Mouse (Mus musculus) spleen, adult 2 months (tissue): ENCODE results near the gene Pif1. TPM values are rescaled to one million over a fixed set of nuclear protein-coding genes. Genes with fewer than 3 reads are reported as not detected.
A peak's percentile ranks its signal among the peaks of the same experiment; 100 is the strongest.

Experiments used
- DNase-seq, 2 experiments: peaks; one replicate each; pipeline versions ENCODE4 v3.0.0 to v3.0.0-alpha.2; 2012 to 2021; ENCODE audit warnings: low spot score in 2 of 2, low read depth in 1 of 2
- H3K27ac ChIP-seq: fragments of 200-500 bp; 2 replicates; pipeline ENCODE4 v1.5.1; 2012; ENCODE audit warnings: low read length, inconsistent platforms; ENCODE audit not compliant: insufficient read depth
- H3K27me3 ChIP-seq: fragments of 200-500 bp; 2 replicates; pipeline ENCODE4 v1.6.1; 2012; ENCODE audit warnings: mild to moderate bottlenecking, moderate library complexity, low read length, inconsistent platforms; ENCODE audit not compliant: control insufficient read depth, insufficient read depth
- H3K36me3 ChIP-seq: fragments of 200-500 bp; 2 replicates; pipeline ENCODE4 v1.6.1; 2012; ENCODE audit warnings: mild to moderate bottlenecking, low read length, inconsistent platforms; ENCODE audit not compliant: control insufficient read depth, insufficient read depth
- H3K4me1 ChIP-seq: fragments of 200-500 bp; 2 replicates; pipeline ENCODE4 v1.6.1; 2011; ENCODE audit warnings: inconsistent platforms; ENCODE audit not compliant: control insufficient read depth, insufficient read depth, insufficient read length
- H3K4me3 ChIP-seq: fragments of 200-500 bp; 2 replicates; pipeline ENCODE4 v1.5.1; 2011; ENCODE audit warnings: mild to moderate bottlenecking, inconsistent platforms; ENCODE audit not compliant: insufficient read depth, insufficient read length; ENCODE audit errors: extremely low read depth
- CTCF ChIP-seq: fragments of 200-500 bp; IDR thresholded peaks from 2 replicates; pipeline ENCODE4 v1.5.1; 2011; ENCODE audit warnings: mild to moderate bottlenecking, inconsistent platforms; ENCODE audit not compliant: insufficient read depth, insufficient read length, insufficient replicate concordance; ENCODE audit errors: extremely low read depth
- POLR2A ChIP-seq: fragments of 200-500 bp; IDR thresholded peaks from 2 replicates; pipeline ENCODE4 v1.6.1; 2011; ENCODE audit warnings: low read depth, low read length, inconsistent platforms
- WGBS: fragments of 180-500 bp; shearing (Covaris S2); methylation state at CpG from one replicate; pipeline ENCODE4 v1.1.7; 2018; 5-methylcytosine and 5-hydroxymethylcytosine counted together
- polyA plus RNA-seq: library from polyadenylated mRNA; depleted of rRNA; stranded (reverse); fragments of >200 nt; gene quantifications from 2 replicates; pipeline ENCODE4 v1.2.3, GENCODE M21; 2012

The Pif1 gene
- polyA plus RNA-seq, 1 experiment, result 4.3 TPM

GRCm38 (mm10) chr9:65546413-65546695, 40.6 kb upstream of the Pif1 start:
- no peak for DNase-seq
- Histone ChIP-seq H3K27me3 (no peaks in the 10 kb centered on the region), H3K27ac (peak overlapping the region; percentile 66), H3K4me3 (no peak overlapping the region), H3K4me1 (peaks cover 53% of the 10 kb centered on the region), H3K36me3 (no peaks in the 10 kb centered on the region)
- WGBS, result 53% methylated on average over 4 of the region's 4 CpGs
- TF ChIP-seq CTCF (no peak), POLR2A (no peak)

GRCm38 (mm10) chr9:65547111-65547510, 39.8 kb upstream of the Pif1 start:
- no peak for DNase-seq
- Histone ChIP-seq H3K4me1 (peaks cover 53% of the 10 kb centered on the region), H3K27ac (peak overlapping the region; percentile 66), H3K27me3 (no peaks in the 10 kb centered on the region), H3K4me3 (no peak overlapping the region), H3K36me3 (no peaks in the 10 kb centered on the region)
- TF ChIP-seq POLR2A, result no peak
- TF ChIP-seq CTCF, result no peak
- WGBS, result 90% methylated on average over 5 of the region's 5 CpGs

GRCm38 (mm10) chr9:65547844-65548243, 39.1 kb upstream of the Pif1 start:
- Histone ChIP-seq H3K36me3 (no peaks in the 10 kb centered on the region), H3K27ac (peak overlapping the region; percentile 24), H3K27me3 (no peaks in the 10 kb centered on the region), H3K4me3 (no peak overlapping the region), H3K4me1 (peaks cover 53% of the 10 kb centered on the region; the same call in 1 of the 2 replicates)
- no peak for TF ChIP-seq POLR2A
- TF ChIP-seq CTCF, result no peak
- DNase-seq, result no peak
- 27% methylated on average over 4 of the region's 4 CpGs for WGBS

- 86% methylated on average over 8 of the region's 8 CpGs for WGBS
- DNase-seq, result no peak
- Histone ChIP-seq H3K36me3 (no peaks in the 10 kb centered on the region), H3K27ac (peak overlapping the region; percentile 22; the same call in 1 of the 2 replicates), H3K27me3 (no peaks in the 10 kb centered on the region), H3K4me1 (peaks cover 53% of the 10 kb centered on the region; the same call in 1 of the 2 replicates), H3K4me3 (no peak overlapping the region)
- TF ChIP-seq POLR2A, result no peak
- no peak for TF ChIP-seq CTCF
Measured at GRCm38 (mm10) chr9:65548311-65548710, 38.6 kb upstream of the Pif1 start.

GRCm38 (mm10) chr9:65549139-65549538, 37.8 kb upstream of the Pif1 start:
- Histone ChIP-seq H3K36me3 (0 out of 2 replicates have a peak, but pooled peaks cover under 1% of the 10 kb centered on the region), H3K4me1 (peaks cover 50% of the 10 kb centered on the region; the same call in 1 of the 2 replicates), H3K27ac (peak overlapping the region; percentile 0; the same call in 1 of the 2 replicates), H3K27me3 (no peaks in the 10 kb centered on the region), H3K4me3 (no peak overlapping the region)
- WGBS, result 80% methylated on average over 3 of the region's 3 CpGs
- no peak for TF ChIP-seq CTCF
- no peak for TF ChIP-seq POLR2A
- DNase-seq, result no peak

- H3K4me1 ChIP-seq, result peaks cover 50% of the 10 kb centered on the region; the same call in 1 of the 2 replicates
- H3K27me3 ChIP-seq, result no peaks in the 10 kb centered on the region
- H3K36me3 ChIP-seq, result peaks cover 4% of the 10 kb centered on the region
- DNase-seq, result no peak
- H3K4me3 ChIP-seq, result no peak overlapping the region
- 39% methylated on average over 5 of the region's 5 CpGs for WGBS
- TF ChIP-seq CTCF, result no peak
- TF ChIP-seq POLR2A, result no peak
- H3K27ac ChIP-seq, result peak overlapping the region; percentile 93
Measured at GRCm38 (mm10) chr9:65549643-65550042, 37.3 kb upstream of the Pif1 start.

- no peak for DNase-seq
- H3K36me3 ChIP-seq, result peaks cover 10% of the 10 kb centered on the region
- H3K27me3 ChIP-seq, result no peaks in the 10 kb centered on the region
- H3K4me3 ChIP-seq, result no peak overlapping the region
- WGBS, result 22% methylated on average over 7 of the region's 7 CpGs
- peak overlapping the region; percentile 93 for H3K27ac ChIP-seq
- TF ChIP-seq POLR2A (no peak), CTCF (no peak)
- H3K4me1 ChIP-seq, result peaks cover 47% of the 10 kb centered on the region; the same call in 1 of the 2 replicates
Measured at GRCm38 (mm10) chr9:65550079-65550831, 36.7 kb upstream of the Pif1 start.
